Mouse (Mus musculus): Measurements from ENCODE around the gene Ap2a1. TPM values are rescaled to one million over a fixed set of nuclear protein-coding genes. Genes with fewer than 3 reads are reported as not detected.

Ap2a1 gene
- polyA plus RNA-seq (2016; fragmentation: Nextera tagmentation; extraction: Ambion mirVana) = 74.5 and 77.2 TPM in 2 replicates

DNA sequence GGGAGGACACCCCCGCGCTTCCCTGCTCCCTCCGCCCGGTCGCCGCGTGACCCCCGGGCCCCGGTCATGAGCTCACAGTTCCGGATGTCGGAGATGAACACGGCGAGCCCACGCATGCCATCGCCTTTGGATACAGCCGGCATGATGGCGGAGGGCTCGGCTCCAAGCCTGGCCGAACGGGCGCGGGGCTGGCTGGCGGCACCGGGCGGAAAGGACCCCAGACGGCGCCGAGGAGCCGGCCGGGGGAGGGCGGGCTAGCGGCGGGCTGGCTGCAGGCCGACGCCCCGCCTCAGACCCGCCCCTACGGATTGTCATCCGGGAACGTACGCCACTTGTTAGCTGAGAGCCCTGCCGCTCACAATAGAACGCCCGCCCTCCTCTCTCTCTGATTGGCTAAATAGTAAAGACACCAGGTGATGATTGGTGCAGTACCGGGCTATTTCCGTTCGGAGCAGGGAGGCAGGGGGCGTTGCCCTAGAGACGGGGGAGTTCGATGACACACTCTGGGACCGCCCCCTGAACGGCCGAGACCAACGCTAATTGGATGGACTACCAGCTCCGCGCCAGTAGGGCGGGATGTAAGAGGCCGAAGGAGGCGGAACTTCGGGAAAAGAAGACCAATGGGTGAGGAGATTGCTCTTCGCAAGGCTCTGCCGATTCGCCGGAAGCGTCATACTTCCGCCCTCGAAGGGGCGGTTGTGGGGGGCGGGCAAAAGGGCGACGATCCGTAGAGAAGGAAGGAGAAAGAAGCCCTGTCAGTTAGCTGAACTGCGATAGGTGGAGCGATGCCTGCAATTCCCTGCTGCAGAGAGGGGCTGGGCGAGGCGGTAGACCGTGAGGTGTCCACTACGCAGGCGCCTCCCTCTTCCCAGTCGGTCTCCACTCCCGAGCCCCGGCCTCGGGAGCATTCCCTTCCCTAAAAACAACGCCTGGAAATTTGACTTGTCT, at the start of gene Ap2a1:
Ap2a1 (minus strand) TSS at position 293 of the 948 bp plus-strand sequence.
- peak; percentile 99 for ATAC-seq (ENCODE audit: insufficient number of reproducible peaks, low FRiP score)
- H3K4me2 ChIP-seq = peak within 1 kb of the TSS; percentile 92
- H3K36me3 ChIP-seq = peaks cover 27% of the 10 kb centered on the region
- peak within 1 kb of the TSS; percentile 94 for H3K9ac ChIP-seq
- under 1% methylated on average over 84 of the region's 84 CpGs for WGBS
- peak within 1 kb of the TSS; percentile 94 for H3K4me3 ChIP-seq
- H3K27me3 ChIP-seq (replicated peaks) = no peaks in the 10 kb centered on the region
- peaks cover 27% of the 10 kb centered on the region for H3K4me1 ChIP-seq (replicated peaks)
- H3K27ac ChIP-seq (ENCODE audit: poor library complexity, severe bottlenecking) = peak within 1 kb of the TSS; percentile 83
- H3K9me3 ChIP-seq (replicated peaks) = no peaks in the 10 kb centered on the region

- H3K4me1 ChIP-seq (replicated peaks) = peaks cover 16% of the 10 kb centered on the region
- 93% methylated on average over 3 of the region's 3 CpGs for WGBS
- no peaks in the 10 kb centered on the region for H3K9me3 ChIP-seq (replicated peaks)
- H3K36me3 ChIP-seq = peaks cover 75% of the 10 kb centered on the region
- no peak overlapping the region for H3K9ac ChIP-seq
- no peak overlapping the region for H3K27ac ChIP-seq (ENCODE audit: poor library complexity, severe bottlenecking)
- no peak overlapping the region for H3K4me2 ChIP-seq
- no peak for ATAC-seq (ENCODE audit: insufficient number of reproducible peaks, low FRiP score)
- H3K27me3 ChIP-seq (replicated peaks) = no peaks in the 10 kb centered on the region
- no peak overlapping the region for H3K4me3 ChIP-seq
Measured at GRCm38 (mm10) chr7:44978300-44978699, 49.0 kb upstream of the Ap2a1 start.

DNA sequence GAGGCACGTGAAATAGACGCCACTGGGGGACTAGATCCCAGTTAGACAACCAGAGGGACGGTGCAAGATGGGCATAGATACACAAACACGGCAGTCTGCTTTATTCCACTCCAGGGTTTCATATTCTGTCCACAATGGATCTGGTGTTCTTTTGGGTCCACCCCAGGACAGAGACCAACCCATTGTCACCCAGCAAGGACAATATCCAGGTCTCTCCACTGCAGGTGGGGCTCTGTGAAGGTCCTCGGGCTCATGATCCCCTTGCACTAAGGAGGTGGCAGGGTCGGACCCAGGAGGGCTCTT, 45.8 kb upstream of the Ap2a1 start:
- H3K4me1 ChIP-seq (replicated peaks) = peaks cover 27% of the 10 kb centered on the region
- no peaks in the 10 kb centered on the region for H3K9me3 ChIP-seq (replicated peaks)
- no peak overlapping the region for H3K4me3 ChIP-seq
- peak overlapping the region; percentile 5; the same call in 1 of the 2 replicates for H3K27ac ChIP-seq (ENCODE audit: poor library complexity, severe bottlenecking)
- peak overlapping the region; percentile 77 for H3K4me2 ChIP-seq
- no peaks in the 10 kb centered on the region for H3K27me3 ChIP-seq (replicated peaks)
- ATAC-seq (ENCODE audit: insufficient number of reproducible peaks, low FRiP score) = no peak
- no peak overlapping the region for H3K9ac ChIP-seq
- 24% methylated on average over 6 of the region's 6 CpGs for WGBS
- peaks cover 47% of the 10 kb centered on the region for H3K36me3 ChIP-seq

GRCm38 (mm10) chr7:44974383-44975116, 45.3 kb upstream of the Ap2a1 start, which contains the start of gene Cpt1c:
TSS of gene Cpt1c (minus strand) at chr7:44974851.
- peak within 1 kb of the TSS; percentile 36 for H3K27ac ChIP-seq (ENCODE audit: poor library complexity, severe bottlenecking)
- H3K9ac ChIP-seq = peak within 1 kb of the TSS; percentile 44; the same call in 1 of the 2 replicates
- H3K36me3 ChIP-seq = peaks cover 42% of the 10 kb centered on the region
- peaks cover 31% of the 10 kb centered on the region for H3K4me1 ChIP-seq (replicated peaks)
- peak within 1 kb of the TSS; percentile 48 for H3K4me3 ChIP-seq
- no peaks in the 10 kb centered on the region for H3K27me3 ChIP-seq (replicated peaks)
- H3K4me2 ChIP-seq = peak within 1 kb of the TSS; percentile 77
- 2% methylated on average over 22 of the region's 22 CpGs for WGBS
- H3K9me3 ChIP-seq (replicated peaks) = no peaks in the 10 kb centered on the region
- no peak for ATAC-seq (ENCODE audit: insufficient number of reproducible peaks, low FRiP score)

DNA sequence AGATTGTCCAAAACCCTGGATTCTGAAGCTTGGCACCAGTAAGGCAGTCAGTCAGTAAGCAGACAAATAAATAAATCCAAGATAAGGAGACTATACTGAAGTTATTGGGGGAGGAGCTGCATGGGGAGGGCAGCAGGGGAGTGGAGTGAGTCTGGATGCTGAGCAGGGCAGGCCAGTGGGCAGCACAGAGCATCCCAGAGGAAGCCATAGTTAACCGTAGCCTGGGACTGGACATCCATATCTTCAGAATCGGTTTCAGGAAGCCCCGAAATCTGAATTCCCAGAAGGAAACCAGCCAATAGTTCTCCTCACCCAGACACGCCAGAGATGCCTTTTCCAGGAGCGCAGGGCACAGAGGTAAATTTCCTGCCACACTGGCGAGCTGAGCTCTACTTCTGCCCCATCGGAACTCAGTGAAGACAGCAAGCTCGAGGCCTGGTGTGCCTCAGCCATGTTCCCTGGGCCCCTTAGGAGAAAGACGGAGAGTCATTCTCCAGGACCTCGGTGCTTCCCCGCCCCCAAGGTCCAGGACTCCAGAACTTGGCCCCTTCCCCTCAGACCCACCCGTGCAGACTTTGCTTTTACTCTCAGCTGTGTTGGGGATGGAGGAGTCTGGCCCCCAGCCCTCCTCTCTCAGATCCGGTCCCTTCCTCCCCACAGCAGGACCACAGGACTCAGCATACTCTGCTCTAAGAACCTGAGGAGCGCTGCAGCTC, 44.3 kb upstream of the Ap2a1 start:
- Histone ChIP-seq H3K9ac (peak overlapping the region; percentile 26; the same call in 1 of the 2 replicates), H3K4me1 (replicated peaks) (peaks cover 31% of the 10 kb centered on the region), H3K9me3 (replicated peaks) (no peaks in the 10 kb centered on the region), H3K27me3 (replicated peaks) (no peaks in the 10 kb centered on the region), H3K36me3 (peaks cover 32% of the 10 kb centered on the region), H3K4me3 (peak overlapping the region; percentile 48), H3K4me2 (peak overlapping the region; percentile 77), H3K27ac (ENCODE audit: poor library complexity, severe bottlenecking) (peak overlapping the region; percentile 5; the same call in 1 of the 2 replicates)
- no peak for ATAC-seq (ENCODE audit: insufficient number of reproducible peaks, low FRiP score)
- 43% methylated on average over 14 of the region's 14 CpGs for WGBS

DNA sequence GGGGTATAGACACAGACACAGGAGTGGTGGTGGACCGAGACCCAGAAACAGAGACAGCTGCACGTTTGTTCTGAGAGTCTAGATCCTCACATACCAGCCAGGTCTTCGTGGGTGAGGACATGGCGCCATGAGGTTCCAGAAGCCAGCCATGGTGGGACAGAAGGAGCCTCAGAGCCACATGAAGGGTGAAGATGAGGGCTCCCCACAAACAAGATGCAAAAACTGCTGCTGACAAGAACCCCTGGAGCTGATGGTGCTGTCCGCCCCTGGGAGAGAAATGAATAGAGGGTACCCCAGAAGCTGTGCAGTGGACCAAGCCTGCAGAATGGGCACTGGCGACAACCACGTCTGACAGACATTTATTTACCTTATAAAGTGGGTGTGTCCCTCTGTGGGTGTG, 41.8 kb upstream of the Ap2a1 start:
- 70% methylated on average over 7 of the region's 7 CpGs for WGBS
- Histone ChIP-seq H3K4me3 (peak overlapping the region; percentile 59), H3K9ac (peak overlapping the region; percentile 68; the same call in 1 of the 2 replicates), H3K27me3 (replicated peaks) (no peaks in the 10 kb centered on the region), H3K27ac (ENCODE audit: poor library complexity, severe bottlenecking) (no peak overlapping the region), H3K9me3 (replicated peaks) (no peaks in the 10 kb centered on the region), H3K4me1 (replicated peaks) (peaks cover 31% of the 10 kb centered on the region), H3K36me3 (peaks cover 17% of the 10 kb centered on the region), H3K4me2 (peak overlapping the region; percentile 83)
- ATAC-seq (ENCODE audit: insufficient number of reproducible peaks, low FRiP score) = no peak

GRCm38 (mm10) chr7:44970231-44970691, 41.0 kb upstream of the Ap2a1 start:
- peaks cover 17% of the 10 kb centered on the region for H3K36me3 ChIP-seq
- under 1% methylated on average over 36 of the region's 36 CpGs for WGBS
- no peaks in the 10 kb centered on the region for H3K27me3 ChIP-seq (replicated peaks)
- peak overlapping the region; percentile 76 for H3K27ac ChIP-seq (ENCODE audit: poor library complexity, severe bottlenecking)
- peaks cover 30% of the 10 kb centered on the region for H3K4me1 ChIP-seq (replicated peaks)
- ATAC-seq (ENCODE audit: insufficient number of reproducible peaks, low FRiP score) = peak; percentile 94
- peak overlapping the region; percentile 59 for H3K4me3 ChIP-seq
- H3K9me3 ChIP-seq (replicated peaks) = no peaks in the 10 kb centered on the region
- H3K9ac ChIP-seq = peak overlapping the region; percentile 68
- peak overlapping the region; percentile 83 for H3K4me2 ChIP-seq

GRCm38 (mm10) chr7:44966638-44967037, 37.3 kb upstream of the Ap2a1 start:
- Histone ChIP-seq H3K36me3 (peaks cover 43% of the 10 kb centered on the region), H3K4me3 (no peak overlapping the region), H3K27me3 (replicated peaks) (no peaks in the 10 kb centered on the region), H3K27ac (ENCODE audit: poor library complexity, severe bottlenecking) (no peak overlapping the region), H3K4me2 (no peak overlapping the region), H3K4me1 (replicated peaks) (peaks cover 15% of the 10 kb centered on the region), H3K9ac (no peak overlapping the region), H3K9me3 (replicated peaks) (no peaks in the 10 kb centered on the region)
- WGBS = 60% methylated on average over 15 of the region's 15 CpGs
- no peak for ATAC-seq (ENCODE audit: insufficient number of reproducible peaks, low FRiP score)

- no peak for ATAC-seq (ENCODE audit: insufficient number of reproducible peaks, low FRiP score)
- no peak overlapping the region for H3K9ac ChIP-seq
- no peak overlapping the region for H3K27ac ChIP-seq (ENCODE audit: poor library complexity, severe bottlenecking)
- H3K4me2 ChIP-seq = no peak overlapping the region
- H3K4me3 ChIP-seq = no peak overlapping the region
- H3K27me3 ChIP-seq (replicated peaks) = no peaks in the 10 kb centered on the region
- peaks cover 10% of the 10 kb centered on the region for H3K4me1 ChIP-seq (replicated peaks)
- no peaks in the 10 kb centered on the region for H3K9me3 ChIP-seq (replicated peaks)
- 70% methylated on average over 7 of the region's 7 CpGs for whole genome bisulfite sequencing
- H3K36me3 ChIP-seq = peaks cover 50% of the 10 kb centered on the region
Measured at GRCm38 (mm10) chr7:44965975-44966374, 36.7 kb upstream of the Ap2a1 start.

DNA sequence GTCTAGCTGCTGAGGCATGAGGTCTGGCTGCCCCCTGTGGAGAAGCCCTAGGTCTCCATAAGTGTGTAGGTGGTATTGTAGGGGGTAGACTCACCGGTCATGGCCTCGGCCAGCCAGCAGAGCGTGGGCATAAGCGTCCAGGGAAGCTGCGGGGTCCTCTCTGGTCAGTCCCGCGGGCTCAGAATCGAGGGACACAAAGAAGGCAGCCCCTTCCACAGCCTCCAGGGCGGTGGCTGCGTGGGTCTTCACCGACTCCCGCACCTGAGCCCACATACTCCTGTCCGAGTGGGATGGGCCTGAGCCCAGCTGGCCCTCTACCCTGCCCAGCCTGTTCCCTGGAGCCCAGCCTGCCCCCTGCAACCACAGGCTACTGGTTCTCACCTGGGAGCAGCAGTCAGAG, 35.7 kb upstream of the Ap2a1 start:
- no peak overlapping the region for H3K9ac ChIP-seq

More for the DNA sequence above, 35.7 kb upstream of the Ap2a1 start:
- WGBS = 92% methylated on average over 13 of the region's 13 CpGs
- Histone ChIP-seq H3K4me2 (no peak overlapping the region), H3K36me3 (peaks cover 54% of the 10 kb centered on the region), H3K27me3 (replicated peaks) (no peaks in the 10 kb centered on the region), H3K27ac (ENCODE audit: poor library complexity, severe bottlenecking) (no peak overlapping the region), H3K9me3 (replicated peaks) (no peaks in the 10 kb centered on the region), H3K4me3 (no peak overlapping the region), H3K4me1 (replicated peaks) (0 out of 2 replicates have a peak, but pooled peaks cover 4% of the 10 kb centered on the region)
- ATAC-seq (ENCODE audit: insufficient number of reproducible peaks, low FRiP score) = no peak
